Mouse (Mus musculus) stomach, embryonic 16.5 days (tissue): ENCODE measurements at regions not wholly inside any gene's neighbourhood (a gene's known extent, or its start where the extent isn't known, plus 50 kb on each side); places are given as distances from the start of the nearest gene placed in this dataset.

Experiments
- ATAC-seq: fragments of 200-750 bp; cut with Nextera tagmentation; 2 replicates; pipeline ENCODE4 v1.8.0; 2017; ENCODE audit warnings: moderate number of reproducible peaks, moderate TSS enrichment; ENCODE audit not compliant: insufficient read depth, low FRiP score
- H3K27ac ChIP-seq: fragments of 300-500 bp; sonication (generic); 2 replicates; pipeline ENCODE4 v1.5.1; 2014; ENCODE audit warnings: low read length
- H3K27me3 ChIP-seq: fragments of 300-500 bp; sonication (generic); 2 replicates; pipeline ENCODE4 v1.6.1; 2014; ENCODE audit warnings: low read length, control low read depth, mixed read lengths; ENCODE audit not compliant: control insufficient read depth, insufficient read depth
- H3K36me3 ChIP-seq: fragments of 300-500 bp; sonication (generic); 2 replicates; pipeline ENCODE4 v1.6.1; 2014; ENCODE audit warnings: low read length; ENCODE audit not compliant: control insufficient read depth, insufficient read depth
- H3K4me1 ChIP-seq: fragments of 300-500 bp; sonication (generic); 2 replicates; pipeline ENCODE4 v1.6.1; 2014; ENCODE audit warnings: low read length, control low read depth, mixed read lengths; ENCODE audit not compliant: control insufficient read depth, insufficient read depth
- H3K4me2 ChIP-seq: fragments of 300-500 bp; sonication (generic); 2 replicates; pipeline ENCODE4 v1.6.1; 2014; ENCODE audit warnings: low read depth, low read length, mixed read lengths
- H3K4me3 ChIP-seq: fragments of 300-500 bp; sonication (generic); replicated peaks from 2 replicates; pipeline ENCODE4 v1.5.1; 2014; ENCODE audit warnings: mild to moderate bottlenecking, low read length
- H3K9ac ChIP-seq: fragments of 300-500 bp; sonication (generic); 2 replicates; pipeline ENCODE4 v1.6.1; 2014; ENCODE audit warnings: low read length
- H3K9me3 ChIP-seq: fragments of 300-500 bp; sonication (generic); replicated peaks from 2 replicates; pipeline ENCODE4 v1.6.1; 2016; ENCODE audit warnings: low read length, control low read depth; ENCODE audit not compliant: control insufficient read depth
- WGBS: fragments of 180-500 bp; shearing (Covaris S2); extraction: QIAGEN DNeasy Blood & Tissue Kit; methylation state at CpG from one replicate; pipeline ENCODE4 v1.1.7; 2014; 5-methylcytosine and 5-hydroxymethylcytosine counted together

GRCm38 (mm10) chr16:74984207-74984606, 572.6 kb upstream of the Robo2 start:
- H3K9me3 ChIP-seq, result no peaks in the 10 kb centered on the region
- H3K4me1 ChIP-seq, result no peaks in the 10 kb centered on the region
- ATAC-seq, result no peak
- no peaks in the 10 kb centered on the region for H3K36me3 ChIP-seq
- H3K27me3 ChIP-seq, result no peaks in the 10 kb centered on the region
- no peak overlapping the region for H3K4me3 ChIP-seq
- H3K27ac ChIP-seq, result no peak overlapping the region
- WGBS, result 82% methylated on average over 1 of the region's 1 CpGs
- no peak overlapping the region for H3K9ac ChIP-seq
- H3K4me2 ChIP-seq, result no peak overlapping the region

- Histone ChIP-seq H3K27me3 (no peaks in the 10 kb centered on the region), H3K27ac (no peak overlapping the region), H3K4me1 (no peaks in the 10 kb centered on the region), H3K36me3 (no peaks in the 10 kb centered on the region), H3K4me2 (no peak overlapping the region), H3K9ac (no peak overlapping the region), H3K9me3 (no peaks in the 10 kb centered on the region), H3K4me3 (no peak overlapping the region)
- 83% methylated on average over 4 of the region's 4 CpGs for WGBS
- no peak for ATAC-seq
Measured at GRCm38 (mm10) chr16:74966099-74966498, 554.5 kb upstream of the Robo2 start.

GRCm38 (mm10) chr16:74929739-74930138, 518.1 kb upstream of the Robo2 start:
- no peaks in the 10 kb centered on the region for H3K9me3 ChIP-seq
- H3K4me3 ChIP-seq, result no peak overlapping the region
- H3K27me3 ChIP-seq, result no peaks in the 10 kb centered on the region
- no peak overlapping the region for H3K4me2 ChIP-seq
- no peaks in the 10 kb centered on the region for H3K4me1 ChIP-seq
- H3K9ac ChIP-seq, result no peak overlapping the region
- no peak for ATAC-seq
- WGBS, result 49% methylated on average over 4 of the region's 4 CpGs
- H3K36me3 ChIP-seq, result no peaks in the 10 kb centered on the region
- no peak overlapping the region for H3K27ac ChIP-seq

- no peaks in the 10 kb centered on the region for H3K27me3 ChIP-seq
- no peak overlapping the region for H3K27ac ChIP-seq
- H3K9me3 ChIP-seq, result no peaks in the 10 kb centered on the region
- H3K4me2 ChIP-seq, result peak overlapping the region; percentile 12; the same call in 1 of the 2 replicates
- no peaks in the 10 kb centered on the region for H3K36me3 ChIP-seq
- H3K4me3 ChIP-seq, result no peak overlapping the region
- H3K4me1 ChIP-seq, result no peaks in the 10 kb centered on the region
- no peak overlapping the region for H3K9ac ChIP-seq
- ATAC-seq, result no peak
- 42% methylated on average over 7 of the region's 7 CpGs for WGBS
Measured at GRCm38 (mm10) chr16:74900835-74901234, 489.2 kb upstream of the Robo2 start.

- WGBS, result 35% methylated on average over 1 of the region's 1 CpGs
- H3K27ac ChIP-seq, result no peak overlapping the region
Measured at GRCm38 (mm10) chr16:74887724-74888123, 476.1 kb upstream of the Robo2 start.

GRCm38 (mm10) chr16:74878603-74879002, 467.0 kb upstream of the Robo2 start:
- no peak overlapping the region for H3K27ac ChIP-seq
- no peaks in the 10 kb centered on the region for H3K9me3 ChIP-seq
- ATAC-seq, result no peak; the same call in 1 of the 2 replicates
- no peaks in the 10 kb centered on the region for H3K27me3 ChIP-seq
- no peak overlapping the region for H3K4me2 ChIP-seq
- 63% methylated on average over 3 of the region's 3 CpGs for WGBS
- no peaks in the 10 kb centered on the region for H3K36me3 ChIP-seq
- H3K4me1 ChIP-seq, result no peaks in the 10 kb centered on the region
- no peak overlapping the region for H3K4me3 ChIP-seq
- no peak overlapping the region for H3K9ac ChIP-seq

More at GRCm38 (mm10) chr16:74887724-74888123, 476.1 kb upstream of the Robo2 start:
- Histone ChIP-seq H3K36me3 (no peaks in the 10 kb centered on the region), H3K9ac (no peak overlapping the region), H3K4me3 (no peak overlapping the region), H3K9me3 (no peaks in the 10 kb centered on the region), H3K4me2 (no peak overlapping the region), H3K27me3 (no peaks in the 10 kb centered on the region), H3K4me1 (no peaks in the 10 kb centered on the region)
- ATAC-seq, result no peak

- no peak for ATAC-seq
- Histone ChIP-seq H3K4me1 (no peaks in the 10 kb centered on the region), H3K9me3 (no peaks in the 10 kb centered on the region)
Measured at GRCm38 (mm10) chr16:74873756-74874155, 462.1 kb upstream of the Robo2 start.

GRCm38 (mm10) chr16:74857752-74858151, 446.1 kb upstream of the Robo2 start:
- Histone ChIP-seq H3K4me2 (no peak overlapping the region), H3K27ac (no peak overlapping the region), H3K36me3 (no peaks in the 10 kb centered on the region), H3K4me1 (no peaks in the 10 kb centered on the region), H3K9ac (no peak overlapping the region), H3K4me3 (no peak overlapping the region), H3K27me3 (no peaks in the 10 kb centered on the region), H3K9me3 (no peaks in the 10 kb centered on the region)
- 21% methylated on average over 2 of the region's 2 CpGs for WGBS
- no peak for ATAC-seq

More at GRCm38 (mm10) chr16:74873756-74874155, 462.1 kb upstream of the Robo2 start:
- no peaks in the 10 kb centered on the region for H3K36me3 ChIP-seq
- no peak overlapping the region for H3K27ac ChIP-seq
- H3K27me3 ChIP-seq, result no peaks in the 10 kb centered on the region
- H3K4me3 ChIP-seq, result no peak overlapping the region
- no peak overlapping the region for H3K4me2 ChIP-seq
- H3K9ac ChIP-seq, result no peak overlapping the region

GRCm38 (mm10) chr16:74840006-74840405, 428.4 kb upstream of the Robo2 start:
- H3K4me1 ChIP-seq, result no peaks in the 10 kb centered on the region
- no peak overlapping the region for H3K9ac ChIP-seq
- H3K4me3 ChIP-seq, result no peak overlapping the region
- H3K9me3 ChIP-seq, result no peaks in the 10 kb centered on the region
- H3K27me3 ChIP-seq, result no peaks in the 10 kb centered on the region
- no peak overlapping the region for H3K4me2 ChIP-seq
- no peaks in the 10 kb centered on the region for H3K36me3 ChIP-seq
- H3K27ac ChIP-seq, result no peak overlapping the region
- no peak for ATAC-seq
- WGBS, result 89% methylated on average over 2 of the region's 2 CpGs

- no peak overlapping the region for H3K4me3 ChIP-seq
- WGBS, result 82% methylated on average over 3 of the region's 3 CpGs
- no peak for ATAC-seq
- H3K27me3 ChIP-seq, result no peaks in the 10 kb centered on the region
- H3K9ac ChIP-seq, result no peak overlapping the region
- H3K27ac ChIP-seq, result no peak overlapping the region
- H3K36me3 ChIP-seq, result no peaks in the 10 kb centered on the region
- no peak overlapping the region for H3K4me2 ChIP-seq
- no peaks in the 10 kb centered on the region for H3K9me3 ChIP-seq
- no peaks in the 10 kb centered on the region for H3K4me1 ChIP-seq
Measured at GRCm38 (mm10) chr16:74814386-74814785, 402.8 kb upstream of the Robo2 start.
